Mouse (Mus musculus): ENCODE measurements around the gene Plaur.

DNA sequence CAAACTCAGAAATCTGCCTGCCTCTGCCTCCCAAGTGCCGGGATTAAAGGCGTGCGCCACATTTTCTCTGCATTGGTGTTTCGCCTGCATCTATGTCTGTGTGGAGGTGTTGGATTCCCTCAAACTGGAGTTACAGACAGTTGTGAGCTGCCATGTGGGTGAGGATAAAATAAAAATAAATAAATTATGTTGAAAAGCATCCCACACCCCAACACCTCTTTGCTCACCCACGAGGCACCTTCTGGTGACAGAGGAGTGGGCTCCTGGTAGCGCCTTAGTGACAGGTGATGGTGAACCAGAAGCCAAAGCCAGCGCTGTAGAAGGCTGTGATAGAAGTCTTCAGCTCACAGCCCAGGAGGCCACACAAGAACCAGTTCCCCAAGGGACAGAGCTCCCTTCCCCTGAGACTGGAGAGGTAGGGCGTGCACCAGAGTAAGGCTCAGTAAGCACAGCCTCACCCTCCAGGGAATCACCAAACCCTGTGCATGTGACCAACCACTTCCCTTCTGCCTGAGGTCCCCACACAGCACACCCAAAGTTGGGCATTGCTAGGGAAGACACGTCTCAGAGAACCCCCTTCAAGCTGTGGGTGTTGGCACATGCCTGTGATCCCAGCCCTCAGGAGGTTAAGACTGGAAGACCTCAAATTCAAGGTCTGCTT lies 16.9 kb upstream of the Plaur start:
- TF ChIP-seq POLR2A (IDR thresholded peaks at IDR 0.05; ENCODE audit: borderline replicate concordance, insufficient read depth, low read length) (no peak), CTCF (IDR thresholded peaks at IDR 0.05; ENCODE audit: borderline replicate concordance, insufficient read depth, low read depth, low read length) (no peak)
